Mouse (Mus musculus): ENCODE measurements around the gene Tfap2d.

The Tfap2d gene

DNA sequence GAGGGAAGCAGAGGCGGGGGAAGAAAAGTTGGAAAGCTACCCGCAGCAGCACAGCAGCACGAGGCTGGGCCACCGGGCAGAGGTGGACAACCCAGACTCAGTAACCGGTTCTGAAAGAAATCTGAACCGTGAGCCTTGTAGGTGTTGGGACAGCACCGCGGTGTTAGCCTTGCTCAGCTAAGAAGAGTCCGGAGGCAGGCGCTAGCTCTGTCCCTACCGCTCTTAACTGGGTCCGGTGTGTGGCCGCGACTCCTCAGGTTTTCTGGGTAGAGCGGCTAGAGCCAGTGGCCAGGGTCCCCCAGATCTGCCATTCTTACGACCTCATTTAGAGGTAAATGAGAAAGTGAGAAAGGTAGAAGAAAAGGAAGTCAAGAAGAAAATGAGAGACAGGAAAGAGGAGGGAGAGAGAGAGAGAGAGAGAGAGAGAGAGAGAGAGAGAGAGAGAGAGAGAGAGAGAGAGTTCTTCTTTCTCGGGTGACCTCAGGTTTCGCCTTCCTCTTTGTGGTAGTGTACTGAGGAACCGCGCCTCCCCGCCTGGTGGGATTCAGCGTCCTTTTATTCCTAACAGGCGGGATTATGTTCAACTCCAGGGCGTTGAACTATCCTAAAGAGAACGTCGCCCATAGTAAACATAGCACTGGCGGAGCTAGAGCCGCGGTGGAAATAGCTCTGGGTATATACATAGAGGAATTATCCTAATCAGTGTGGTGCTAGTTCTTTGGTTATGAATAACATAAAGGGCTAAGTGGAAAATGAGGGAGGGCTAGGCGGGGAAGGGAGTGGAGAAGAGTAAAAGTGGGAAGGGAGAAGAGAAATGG, 107.6 kb downstream of the Tfap2d start:
- no peak for DNase-seq (ENCODE audit: low spot score)

DNA sequence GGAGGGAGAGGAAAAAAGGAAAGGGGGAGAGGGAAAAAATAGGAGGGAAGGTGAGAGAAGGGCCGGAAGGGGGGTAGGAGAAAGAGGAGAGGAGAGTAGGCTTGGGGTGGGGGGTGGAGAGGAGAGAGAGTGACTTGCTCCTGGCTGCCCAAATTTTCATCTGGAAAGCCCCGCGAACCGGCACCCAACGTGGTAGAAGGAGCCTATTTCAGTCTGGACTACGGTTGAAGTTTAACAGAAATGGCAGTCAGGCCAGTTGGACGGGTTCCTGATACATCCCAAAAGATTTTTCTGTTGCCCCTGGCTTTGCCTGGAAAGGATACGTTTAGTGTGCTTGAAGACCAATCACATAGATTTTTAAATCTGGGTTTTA, 108.2 kb downstream of the Tfap2d start:
- DNase-seq (ENCODE audit: low spot score): no peak

DNA sequence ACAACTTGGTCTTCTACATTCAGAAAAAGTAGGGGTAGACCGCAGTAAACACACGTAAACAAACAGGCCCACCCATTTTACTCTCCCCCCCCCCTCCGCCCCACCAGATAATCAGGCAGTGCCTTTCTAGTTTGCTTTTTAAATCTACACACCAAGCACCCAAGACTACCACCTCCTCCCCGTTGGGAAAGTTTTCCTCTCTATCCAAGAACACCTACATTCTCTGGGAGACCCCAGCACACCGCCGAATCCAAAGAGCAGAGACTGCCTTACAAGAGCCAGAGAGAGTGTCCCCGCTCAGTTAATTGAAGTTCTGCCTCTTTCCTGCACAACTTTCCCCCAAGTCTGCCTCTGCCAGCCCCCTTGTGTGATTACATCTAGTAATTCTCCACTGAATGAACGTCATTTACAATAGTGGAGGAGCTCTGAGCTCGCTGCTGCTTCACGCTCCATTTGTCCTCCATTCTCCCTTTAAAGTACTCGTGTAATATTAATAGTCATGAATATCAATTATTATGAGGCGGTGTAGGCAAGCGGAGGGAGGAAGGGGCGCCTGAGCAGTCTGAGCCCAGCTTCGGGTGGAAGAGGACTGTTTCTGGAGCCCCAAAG, 108.8 kb downstream of the Tfap2d start:
- no peak for DNase-seq (ENCODE audit: low spot score)

DNA sequence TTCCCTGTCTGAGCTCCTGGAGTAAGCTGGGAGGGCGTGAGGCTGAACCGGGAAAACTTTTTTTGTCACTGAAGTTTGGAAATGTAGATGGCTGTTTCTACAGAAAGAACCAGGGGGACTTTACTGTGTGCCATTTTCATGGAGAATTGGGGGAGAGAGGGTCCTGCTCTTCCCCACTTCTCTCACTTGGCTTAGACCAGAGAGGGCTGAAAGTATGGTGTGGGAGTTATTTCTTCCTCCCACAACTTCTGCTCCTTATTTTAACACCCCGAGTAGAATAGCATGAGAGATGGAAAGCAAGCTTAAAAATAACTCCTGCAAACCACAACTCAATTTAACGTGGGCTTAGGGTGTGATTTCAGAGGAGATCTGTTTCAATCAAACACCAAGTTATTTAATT, 109.9 kb downstream of the Tfap2d start:
- no peak for DNase-seq (ENCODE audit: low spot score)

DNA sequence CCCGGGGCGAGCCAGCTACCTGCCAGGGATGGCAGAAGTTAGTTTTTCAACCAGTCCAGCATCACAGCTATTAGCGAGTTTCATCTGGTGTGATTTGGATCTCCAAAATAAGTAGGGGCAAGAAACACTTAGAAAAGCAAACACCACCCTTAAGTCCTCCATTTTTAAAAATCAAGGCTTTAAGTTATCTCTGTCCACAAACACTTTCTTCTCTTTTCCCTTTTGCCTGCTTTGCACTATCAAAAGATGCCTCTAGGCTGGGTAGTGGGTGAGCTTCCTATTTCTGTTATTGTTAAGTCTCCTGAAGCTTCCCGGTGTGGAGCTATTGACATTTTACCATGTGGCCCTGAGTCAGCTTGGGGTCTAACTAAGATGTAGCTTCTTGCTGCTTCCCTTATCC, 110.3 kb downstream of the Tfap2d start:
- no peak for DNase-seq (ENCODE audit: low spot score)

DNA sequence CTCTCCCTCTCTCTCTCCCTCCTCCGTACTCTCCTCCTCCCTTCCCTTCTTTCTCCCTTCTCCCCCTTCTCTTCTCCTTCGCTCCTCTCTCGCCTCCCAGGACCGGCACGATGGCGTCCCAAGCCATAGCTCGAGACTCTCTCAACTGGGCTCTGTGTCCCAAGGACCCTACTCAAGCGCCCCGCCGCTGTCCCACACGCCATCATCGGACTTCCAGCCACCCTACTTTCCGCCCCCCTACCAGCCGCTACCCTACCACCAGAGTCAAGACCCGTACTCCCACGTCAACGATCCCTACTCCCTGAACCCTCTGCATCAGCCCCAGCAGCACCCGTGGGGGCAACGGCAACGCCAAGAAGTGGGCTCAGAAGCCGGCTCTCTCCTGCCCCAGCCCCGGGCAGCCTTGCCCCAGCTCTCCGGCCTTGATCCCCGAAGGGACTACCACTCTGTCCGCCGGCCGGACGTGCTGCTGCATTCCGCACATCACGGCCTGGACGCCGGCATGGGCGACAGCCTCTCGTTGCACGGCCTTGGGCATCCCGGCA, 111.1 kb downstream of the Tfap2d start:
- DNase-seq (ENCODE audit: low spot score): no peak

Measured in layer of hippocampus, adult 11-12 months (tissue).